Mouse (Mus musculus): ENCODE results near the gene Rgs16.
"Not testable (repeated sequence)": the region's sequence is repeated elsewhere in the genome, so short reads cannot be mapped to it uniquely, and the experiment has no call there.

Rgs16 gene

DNA sequence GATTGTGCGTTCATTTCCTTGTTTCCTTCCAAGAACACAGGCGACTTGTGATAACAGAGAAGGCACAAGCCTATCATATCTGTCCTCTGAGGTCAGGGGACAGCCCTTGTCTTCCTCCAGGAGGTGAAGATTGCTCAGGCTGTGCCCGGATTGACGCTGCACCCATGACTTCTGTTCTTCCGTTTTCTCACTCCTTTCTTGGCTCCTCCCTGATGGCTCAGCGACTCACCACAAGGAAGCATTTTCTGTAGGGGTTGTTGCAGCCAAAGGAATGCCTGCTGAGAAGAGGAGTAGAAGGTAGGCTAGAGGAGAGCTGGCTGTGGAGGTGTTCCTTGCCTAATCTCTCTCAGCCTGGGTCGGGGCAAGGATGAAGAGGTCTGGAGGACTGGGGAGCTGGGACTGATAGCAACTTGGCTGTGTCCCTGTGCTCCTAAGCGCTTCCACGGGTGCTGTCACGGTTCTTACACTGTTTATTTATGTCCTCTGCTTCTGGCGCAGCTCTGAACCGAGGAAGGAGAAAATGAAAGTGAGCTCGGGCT, 11.7 kb downstream of the Rgs16 start:
- peak; percentile 49 to 62 for DNase-seq

GRCm38 (mm10) chr1:153752521-153752920, 12.4 kb downstream of the Rgs16 start:
- DNase-seq = no peak

DNA sequence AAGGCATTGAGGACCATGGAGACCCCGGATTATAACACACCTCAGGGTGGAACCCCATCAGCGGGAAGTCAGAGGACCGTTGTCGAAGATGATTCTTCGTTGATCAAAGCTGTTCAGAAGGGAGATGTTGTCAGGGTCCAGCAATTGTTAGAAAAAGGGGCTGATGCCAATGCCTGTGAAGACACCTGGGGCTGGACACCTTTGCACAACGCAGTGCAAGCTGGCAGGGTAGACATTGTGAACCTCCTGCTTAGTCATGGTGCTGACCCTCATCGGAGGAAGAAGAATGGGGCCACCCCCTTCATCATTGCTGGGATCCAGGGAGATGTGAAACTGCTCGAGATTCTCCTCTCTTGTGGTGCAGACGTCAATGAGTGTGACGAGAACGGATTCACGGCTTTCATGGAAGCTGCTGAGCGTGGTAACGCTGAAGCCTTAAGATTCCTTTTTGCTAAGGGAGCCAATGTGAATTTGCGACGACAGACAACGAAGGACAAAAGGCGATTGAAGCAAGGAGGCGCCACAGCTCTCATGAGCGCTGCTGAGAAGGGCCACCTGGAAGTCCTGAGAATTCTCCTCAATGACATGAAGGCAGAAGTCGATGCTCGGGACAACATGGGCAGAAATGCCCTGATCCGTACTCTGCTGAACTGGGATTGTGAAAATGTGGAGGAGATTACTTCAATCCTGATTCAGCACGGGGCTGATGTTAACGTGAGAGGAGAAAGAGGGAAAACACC, 13.7 kb downstream of the Rgs16 start:
- DNase-seq = no peak

DNA sequence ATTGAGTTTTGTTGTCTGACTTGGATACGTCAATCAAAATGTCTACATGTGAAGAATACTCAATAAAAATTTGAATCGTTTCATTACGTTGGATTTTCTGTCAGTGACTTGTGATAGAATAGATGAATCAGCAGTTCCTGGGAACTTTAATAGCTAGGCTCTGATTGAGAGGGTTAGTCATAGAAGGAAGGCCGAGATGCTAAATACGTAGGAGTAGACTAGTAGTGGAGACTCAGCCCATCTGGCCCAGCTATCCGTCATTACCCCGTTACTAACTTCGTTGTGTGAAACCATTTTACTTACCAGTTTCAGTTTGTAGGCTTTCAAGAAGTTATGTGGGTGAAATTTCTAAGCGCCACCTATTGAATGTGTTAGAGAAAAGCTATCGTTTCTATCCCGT, 24.0 kb downstream of the Rgs16 start:
- no peak for DNase-seq

DNA sequence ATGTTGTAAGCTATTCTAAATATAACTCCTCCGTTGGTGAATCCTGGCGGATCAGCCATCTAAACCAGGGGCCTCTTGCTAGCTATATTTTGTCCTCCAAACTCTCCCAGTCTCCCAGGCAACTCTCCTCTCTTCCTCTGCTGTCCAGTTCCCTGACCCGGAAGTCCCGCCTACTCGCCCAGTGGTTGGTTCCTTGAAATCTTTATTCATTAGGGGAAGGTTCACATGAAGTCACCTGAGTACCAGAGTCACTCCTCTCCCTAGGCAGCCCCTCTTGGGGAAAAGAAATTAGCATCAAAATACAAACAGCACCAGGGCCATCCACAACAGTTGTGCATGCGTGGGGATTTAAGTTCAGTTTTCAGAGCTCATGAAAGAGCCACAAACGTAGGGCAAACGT, 26.1 kb downstream of the Rgs16 start:
- no peak for DNase-seq

DNA sequence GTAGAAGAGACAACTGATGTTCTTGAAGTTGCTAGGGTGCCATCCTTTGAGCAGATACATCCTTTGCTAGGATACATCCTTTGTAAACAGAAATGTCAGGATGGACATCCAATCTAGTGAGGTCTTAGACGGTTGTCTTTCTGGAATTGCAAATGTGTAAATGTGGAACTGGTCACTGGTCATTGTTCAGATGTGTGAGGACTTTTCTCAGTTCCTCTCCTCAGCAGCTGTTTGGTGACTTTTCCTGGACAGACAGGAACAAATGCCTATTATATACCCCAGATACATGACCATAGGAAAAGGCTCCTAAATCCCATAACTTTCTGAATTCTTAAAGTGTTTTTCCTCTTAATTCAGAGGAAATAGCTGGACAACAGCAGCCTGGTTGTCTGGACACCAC, 27.1 kb downstream of the Rgs16 start:
- DNase-seq = no peak

GRCm38 (mm10) chr1:153768465-153768864, 28.3 kb downstream of the Rgs16 start:
- no peak for DNase-seq

GRCm38 (mm10) chr1:153769571-153769970, 29.4 kb downstream of the Rgs16 start:
- not testable (repeated sequence) for DNase-seq

- no peak for DNase-seq
These were observed 30.0 kb downstream of the Rgs16 start for GRCm38 (mm10) chr1:153769998-153770775.

DNA sequence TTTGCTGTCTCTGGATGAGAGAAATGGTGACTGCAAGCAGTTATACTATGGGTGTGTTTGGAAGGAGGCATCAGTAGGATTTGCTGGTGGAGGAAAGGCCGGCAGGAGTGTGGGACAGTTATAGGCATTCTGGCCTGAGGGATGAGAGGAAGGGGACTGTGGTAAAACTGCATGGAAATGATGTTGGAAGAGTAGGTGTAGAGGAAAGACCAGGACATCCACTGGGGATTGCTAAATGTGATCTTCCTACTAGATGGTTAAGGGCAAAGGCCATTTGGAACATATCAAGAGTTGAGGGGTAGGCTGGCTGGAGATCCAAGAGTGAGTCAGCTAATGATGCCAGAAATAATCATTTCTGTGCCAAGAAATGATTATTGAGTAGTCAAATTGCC, 30.6 kb downstream of the Rgs16 start:
- DNase-seq = no peak

DNA sequence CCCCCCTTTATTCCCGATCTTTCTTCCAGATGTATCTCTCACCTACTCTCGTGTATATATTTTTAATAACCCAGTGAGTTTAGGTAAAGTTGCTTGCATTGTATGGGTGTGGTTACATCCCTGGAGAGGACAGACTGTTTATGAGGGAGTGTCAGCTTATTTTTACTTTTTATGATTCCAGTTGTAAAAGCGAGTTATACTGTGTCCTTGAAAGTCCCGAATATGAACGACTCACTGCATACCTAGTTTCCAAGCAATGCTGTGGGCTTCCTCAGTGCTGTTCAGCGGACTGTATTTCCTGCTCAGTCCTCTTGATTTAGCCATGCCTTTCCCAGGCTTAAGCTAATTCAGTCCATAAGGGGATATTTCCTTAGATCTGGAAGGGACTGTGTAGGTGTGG, 35.0 kb downstream of the Rgs16 start:
- DNase-seq = no peak

DNA sequence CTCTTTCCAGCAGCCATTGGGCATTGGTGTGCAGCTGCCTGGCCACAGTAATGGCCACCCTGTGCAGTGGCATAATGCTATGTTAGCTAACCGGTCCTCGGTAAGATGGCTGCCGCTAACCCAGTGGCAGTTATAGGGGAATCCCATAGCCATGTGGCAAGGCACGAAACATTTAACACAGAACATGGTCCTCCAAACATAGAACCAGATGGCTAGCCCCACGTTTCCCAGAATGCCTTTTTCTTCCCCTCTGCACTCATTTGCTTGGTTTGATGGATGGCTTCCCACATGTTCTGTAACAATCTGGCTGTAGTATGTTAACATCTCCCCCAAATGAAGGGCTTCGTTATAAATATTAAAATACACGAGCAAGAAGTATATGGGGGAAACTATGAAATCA, 36.1 kb downstream of the Rgs16 start:
- DNase-seq = no peak

DNA sequence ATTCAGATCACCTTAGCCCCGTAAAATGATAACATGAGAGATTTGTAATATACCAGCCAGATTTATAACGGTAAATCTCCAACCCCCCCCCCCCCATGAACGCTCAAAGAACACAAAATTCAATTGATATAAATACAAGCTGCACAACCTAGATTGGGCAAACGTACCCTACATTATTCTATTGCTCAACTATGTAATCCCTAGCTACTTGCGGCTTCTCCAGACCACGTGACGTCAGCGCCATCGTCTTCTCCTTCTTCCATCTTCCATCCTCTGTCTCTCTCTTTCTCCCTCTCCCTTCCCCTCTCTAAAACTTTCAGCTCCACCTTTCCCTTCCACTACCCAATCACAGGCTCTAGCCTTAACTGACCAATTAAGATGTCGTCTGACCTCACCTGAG, 38.1 kb downstream of the Rgs16 start:
- no peak for DNase-seq

DNA sequence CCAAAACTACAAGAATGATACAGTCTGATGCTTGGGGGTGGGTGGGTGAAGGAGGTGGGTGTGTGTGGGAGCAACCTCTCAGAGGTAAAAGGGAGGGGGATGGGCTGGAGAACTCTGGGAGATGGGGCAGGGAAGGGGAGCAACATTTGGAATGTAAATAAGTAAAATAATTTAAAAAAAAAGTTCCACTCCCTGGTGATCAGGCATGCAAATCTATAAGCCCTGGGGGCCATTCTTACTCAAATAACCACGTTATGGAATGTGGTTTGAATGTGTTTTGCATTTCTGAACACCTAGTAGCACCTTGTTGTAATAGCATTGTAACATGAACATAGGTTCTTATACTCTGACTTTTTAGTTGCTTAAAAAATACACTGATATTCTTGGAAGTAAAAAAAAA, 43.2 kb downstream of the Rgs16 start:
- DNase-seq = no peak

DNA sequence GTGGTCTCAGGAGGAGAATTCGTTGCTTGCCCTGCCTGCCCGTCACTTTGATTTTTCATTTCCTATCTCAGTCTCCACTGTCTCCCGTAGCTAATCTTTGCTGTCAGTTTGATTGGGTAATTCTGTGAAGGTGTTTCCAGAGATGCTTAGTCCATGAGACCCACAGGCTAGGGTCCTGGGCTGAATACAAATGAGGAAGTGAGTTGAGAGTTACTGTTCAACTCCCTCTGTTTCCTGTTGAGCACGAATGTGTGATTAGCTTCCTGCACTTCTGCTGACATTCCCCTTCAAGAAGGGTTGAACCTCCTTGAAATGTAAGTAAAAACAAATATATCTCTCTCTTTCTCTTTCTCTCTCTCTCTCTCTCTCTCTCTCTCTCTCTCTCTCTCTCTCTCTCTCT, 45.5 kb downstream of the Rgs16 start:
- DNase-seq = no peak

- no peak for DNase-seq
These were observed 50.6 kb downstream of the Rgs16 start for GRCm38 (mm10) chr1:153790708-153791107.

GRCm38 (mm10) chr1:153794241-153794640, 54.1 kb downstream of the Rgs16 start:
- no peak for DNase-seq
